Mouse (Mus musculus): ENCODE measurements around the gene Slc7a7. TPM values are rescaled to one million over a fixed set of nuclear protein-coding genes. Genes with fewer than 3 reads are reported as not detected.

Slc7a7 gene
- polyA plus RNA-seq, 1 experiment from 2014 or later = 4.7 TPM

- Histone ChIP-seq H3K27me3 (replicated peaks) (no peaks in the 10 kb centered on the region), H3K4me2 (peak overlapping the region; percentile 70), H3K27ac (peak overlapping the region; percentile 83), H3K4me1 (peaks cover 53% of the 10 kb centered on the region), H3K9me3 (no peaks in the 10 kb centered on the region), H3K9ac (peak overlapping the region; percentile 47), H3K4me3 (peak overlapping the region; percentile 51), H3K36me3 (replicated peaks) (0 out of 2 replicates have a peak, but pooled peaks cover 9% of the 10 kb centered on the region)
- 4% methylated on average over 18 of the region's 18 CpGs for WGBS
- ATAC-seq (replicated peaks) = no peak
Measured at GRCm38 (mm10) chr14:54430406-54431145, 13.0 kb upstream of the Slc7a7 start.

- Histone ChIP-seq H3K4me2 (peak overlapping the region; percentile 70), H3K4me1 (peaks cover 54% of the 10 kb centered on the region), H3K27ac (peak overlapping the region; percentile 83), H3K9ac (0 out of 2 replicates have a peak overlapping the region, but pooled peaks have one; percentile 47), H3K9me3 (no peaks in the 10 kb centered on the region), H3K4me3 (no peak overlapping the region), H3K36me3 (replicated peaks) (0 out of 2 replicates have a peak, but pooled peaks cover 9% of the 10 kb centered on the region), H3K27me3 (replicated peaks) (no peaks in the 10 kb centered on the region)
- no peak for ATAC-seq (replicated peaks)
- WGBS = 57% methylated on average over 7 of the region's 7 CpGs
Measured at GRCm38 (mm10) chr14:54429332-54430093, 11.9 kb upstream of the Slc7a7 start.

GRCm38 (mm10) chr14:54428421-54428820, 10.8 kb upstream of the Slc7a7 start:
- H3K4me1 ChIP-seq = peaks cover 53% of the 10 kb centered on the region

GRCm38 (mm10) chr14:54427696-54428095, 10.1 kb upstream of the Slc7a7 start:
- H3K27me3 ChIP-seq (replicated peaks) = no peaks in the 10 kb centered on the region
- H3K4me3 ChIP-seq = peak overlapping the region; percentile 96
- H3K9ac ChIP-seq = 0 out of 2 replicates have a peak overlapping the region, but pooled peaks have one; percentile 85
- ATAC-seq (replicated peaks) = no peak
- 0 out of 2 replicates have a peak, but pooled peaks cover 9% of the 10 kb centered on the region for H3K36me3 ChIP-seq (replicated peaks)
- WGBS = 90% methylated on average over 7 of the region's 7 CpGs
- no peaks in the 10 kb centered on the region for H3K9me3 ChIP-seq
- H3K27ac ChIP-seq = no peak overlapping the region
- H3K4me1 ChIP-seq = peaks cover 49% of the 10 kb centered on the region
- H3K4me2 ChIP-seq = peak overlapping the region; percentile 66

More at GRCm38 (mm10) chr14:54428421-54428820, 10.8 kb upstream of the Slc7a7 start:
- Histone ChIP-seq H3K27me3 (replicated peaks) (no peaks in the 10 kb centered on the region), H3K9ac (no peak overlapping the region), H3K4me2 (no peak overlapping the region), H3K9me3 (no peaks in the 10 kb centered on the region), H3K27ac (no peak overlapping the region), H3K36me3 (replicated peaks) (0 out of 2 replicates have a peak, but pooled peaks cover 9% of the 10 kb centered on the region), H3K4me3 (no peak overlapping the region)
- 95% methylated on average over 5 of the region's 5 CpGs for WGBS
- ATAC-seq (replicated peaks) = no peak

- peak within 1 kb of the TSS; percentile 85 for H3K9ac ChIP-seq
- H3K27ac ChIP-seq = peak within 1 kb of the TSS; percentile 88
- ATAC-seq (replicated peaks) = peak; percentile 87
- WGBS = under 1% methylated on average over 48 of the region's 48 CpGs
- H3K9me3 ChIP-seq = no peaks in the 10 kb centered on the region
- H3K4me2 ChIP-seq = peak within 1 kb of the TSS; percentile 66
- no peaks in the 10 kb centered on the region for H3K27me3 ChIP-seq (replicated peaks)
- H3K4me1 ChIP-seq = peaks cover 43% of the 10 kb centered on the region
- H3K4me3 ChIP-seq = peak within 1 kb of the TSS; percentile 96
- H3K36me3 ChIP-seq (replicated peaks) = 0 out of 2 replicates have a peak, but pooled peaks cover 9% of the 10 kb centered on the region
Measured at GRCm38 (mm10) chr14:54426689-54427398, 9.3 kb upstream of the Slc7a7 start, which contains the start of gene Mrpl52. Gene Mrpl52 (plus strand): TSS chr14:54426909.

GRCm38 (mm10) chr14:54426003-54426688, 8.6 kb upstream of the Slc7a7 start:
- Histone ChIP-seq H3K9me3 (no peaks in the 10 kb centered on the region), H3K36me3 (replicated peaks) (0 out of 2 replicates have a peak, but pooled peaks cover 9% of the 10 kb centered on the region), H3K4me1 (peaks cover 36% of the 10 kb centered on the region), H3K27me3 (replicated peaks) (no peaks in the 10 kb centered on the region), H3K4me3 (peak overlapping the region; percentile 96), H3K4me2 (peak overlapping the region; percentile 66), H3K27ac (peak overlapping the region; percentile 88), H3K9ac (peak overlapping the region; percentile 85)
- 33% methylated on average over 14 of the region's 14 CpGs for WGBS
- peak; percentile 59 for ATAC-seq (replicated peaks)

GRCm38 (mm10) chr14:54425540-54425939, 8.0 kb upstream of the Slc7a7 start:
- Histone ChIP-seq H3K27ac (no peak overlapping the region), H3K27me3 (replicated peaks) (no peaks in the 10 kb centered on the region), H3K4me3 (no peak overlapping the region), H3K9ac (no peak overlapping the region), H3K9me3 (no peaks in the 10 kb centered on the region), H3K36me3 (replicated peaks) (0 out of 2 replicates have a peak, but pooled peaks cover 9% of the 10 kb centered on the region), H3K4me1 (peaks cover 29% of the 10 kb centered on the region), H3K4me2 (peak overlapping the region; percentile 66)
- WGBS = 93% methylated on average over 1 of the region's 1 CpGs
- no peak for ATAC-seq (replicated peaks)

- Histone ChIP-seq H3K9me3 (no peaks in the 10 kb centered on the region), H3K27me3 (replicated peaks) (no peaks in the 10 kb centered on the region), H3K4me1 (peaks cover 21% of the 10 kb centered on the region), H3K9ac (no peak overlapping the region), H3K27ac (no peak overlapping the region), H3K4me2 (no peak overlapping the region), H3K36me3 (replicated peaks) (0 out of 2 replicates have a peak, but pooled peaks cover 6% of the 10 kb centered on the region), H3K4me3 (no peak overlapping the region)
- ATAC-seq (replicated peaks) = no peak
- 100% methylated on average over 1 of the region's 1 CpGs for WGBS
Measured at GRCm38 (mm10) chr14:54424634-54425033, 7.1 kb upstream of the Slc7a7 start.

GRCm38 (mm10) chr14:54423406-54423805, 5.8 kb upstream of the Slc7a7 start:
- 59% methylated on average over 5 of the region's 5 CpGs for WGBS
- H3K4me1 ChIP-seq = peaks cover 17% of the 10 kb centered on the region
- no peaks in the 10 kb centered on the region for H3K36me3 ChIP-seq (replicated peaks)
- no peaks in the 10 kb centered on the region for H3K9me3 ChIP-seq
- no peak overlapping the region for H3K4me2 ChIP-seq
- H3K27ac ChIP-seq = no peak overlapping the region
- no peak for ATAC-seq (replicated peaks)
- no peak overlapping the region for H3K9ac ChIP-seq
- H3K4me3 ChIP-seq = no peak overlapping the region
- H3K27me3 ChIP-seq (replicated peaks) = no peaks in the 10 kb centered on the region

- H3K36me3 ChIP-seq (replicated peaks) = no peaks in the 10 kb centered on the region
- no peak overlapping the region for H3K9ac ChIP-seq
- H3K27ac ChIP-seq = no peak overlapping the region
- H3K4me2 ChIP-seq = no peak overlapping the region
- ATAC-seq (replicated peaks) = no peak
- no peaks in the 10 kb centered on the region for H3K9me3 ChIP-seq
- WGBS = 90% methylated on average over 2 of the region's 2 CpGs
- H3K4me3 ChIP-seq = no peak overlapping the region
- peaks cover 4% of the 10 kb centered on the region; the same call in 1 of the 2 replicates for H3K4me1 ChIP-seq
- H3K27me3 ChIP-seq (replicated peaks) = peaks cover 8% of the 10 kb centered on the region
Measured at GRCm38 (mm10) chr14:54421014-54421413, 3.4 kb upstream of the Slc7a7 start.

GRCm38 (mm10) chr14:54416830-54417229, 750 bp downstream of the Slc7a7 start:
- no peak overlapping the region for H3K9ac ChIP-seq
- no peaks in the 10 kb centered on the region for H3K9me3 ChIP-seq
- no peak for ATAC-seq (replicated peaks)
- H3K4me1 ChIP-seq = 0 out of 2 replicates have a peak, but pooled peaks cover 8% of the 10 kb centered on the region
- no peak overlapping the region for H3K27ac ChIP-seq
- H3K36me3 ChIP-seq (replicated peaks) = no peaks in the 10 kb centered on the region
- H3K4me3 ChIP-seq = no peak overlapping the region
- 59% methylated on average over 4 of the region's 4 CpGs for WGBS
- H3K27me3 ChIP-seq (replicated peaks) = peaks cover 12% of the 10 kb centered on the region
- no peak overlapping the region for H3K4me2 ChIP-seq
